Mouse (Mus musculus) neutrophil, adult 83 days (primary cell): ENCODE data around the gene Cerkl. TPM values are rescaled to one million over a fixed set of nuclear protein-coding genes. Genes with fewer than 3 reads are reported as not detected.

Experiments used
- total RNA-seq, 2 experiments: library from RNA; stranded (reverse); gene quantifications; one replicate each; pipeline ENCODE4 v1.2.4; 2023

Gene Cerkl
- total RNA-seq, result 1 to 10 TPM; 1.4 to 1.9 TPM

GRCm38 (mm10) chr2:79456575-79457349 is at the start of gene Cerkl, which contains the start of gene Neurod1:
Gene Cerkl (minus strand): TSS chr2:79456785.
Gene Neurod1 (minus strand): TSS chr2:79456751.

Other genes with a start within 250 kb of the Cerkl start
- 100 to 1,000 TPM; 102 to 119 TPM for gene Itga4, start 201.4 kb downstream of the Cerkl start, total RNA-seq
- gene Neurod1, start within 50 bp of the Cerkl start, total RNA-seq, result not detected
- 10 to 100 TPM; 32.0 to 44.8 TPM for gene Itprid2, start 178.6 kb upstream of the Cerkl start, total RNA-seq